Mouse (Mus musculus): ENCODE data around the gene Prx. TPM values are rescaled to one million over a fixed set of nuclear protein-coding genes. Genes with fewer than 3 reads are reported as not detected.

Prx gene
- total RNA-seq, 2 experiments from 2014 or later = 3.3 to 5.1 TPM

- no peak for DNase-seq
Measured at GRCm38 (mm10) chr7:27560291-27560887, 61.3 kb downstream of the Prx start.

- DNase-seq = no peak
Measured at GRCm38 (mm10) chr7:27560978-27561377, 61.9 kb downstream of the Prx start.

Other genes with a start within 250 kb of the Prx start
- gene Numbl, start 240.9 kb upstream of the Prx start, total RNA-seq (2021) = 10 to 100 TPM; 11.3 to 13.6 TPM
- 100 to 1,000 TPM; 107 to 111 TPM for gene Ltbp4, start 161.6 kb upstream of the Prx start, total RNA-seq (2021)
- 10 to 100 TPM; 19.6 to 22.9 TPM for gene Shkbp1, start 143.3 kb upstream of the Prx start, total RNA-seq (2021)
- gene Gm20479, start 141.9 kb upstream of the Prx start, total RNA-seq (2021) = 1 to 10 TPM in 1 of 2 experiments, not detected in 1; 2.5 TPM
- gene Sptbn4, start 51.6 kb upstream of the Prx start, total RNA-seq (2021) = under 1 TPM; 0.70 to 0.81 TPM
- gene Blvrb, start 51.3 kb upstream of the Prx start, total RNA-seq (2021) = 10 to 100 TPM; 83.4 TPM
- gene Sertad3, start 25.6 kb upstream of the Prx start, total RNA-seq (2021) = 10 to 100 TPM; 13.5 to 15.6 TPM
- 10 to 100 TPM; 19.0 to 27.9 TPM for gene Sertad1, start 12.4 kb upstream of the Prx start, total RNA-seq (2021)
- gene Hipk4, start 23.9 kb downstream of the Prx start, total RNA-seq (2021) = under 1 TPM; 0.24 to 0.67 TPM
- gene Pld3, start 53.9 kb downstream of the Prx start, total RNA-seq (2021) = 10 to 100 TPM; 84.0 to 86.6 TPM
- 10 to 100 TPM; 14.7 to 25.1 TPM for gene 2310022A10Rik, start 53.9 kb downstream of the Prx start, total RNA-seq (2021)
- gene Akt2, start 92.2 kb downstream of the Prx start, total RNA-seq (2021) = 100 to 1,000 TPM; 237 to 317 TPM
- gene Ttc9b, start 154.6 kb downstream of the Prx start, total RNA-seq (2021) = under 1 TPM; 0.51 to 0.88 TPM
- 10 to 100 TPM; 25.9 to 26.6 TPM for gene Map3k10, start 175.3 kb downstream of the Prx start, total RNA-seq (2021)
- 1 to 10 TPM; 1.3 to 1.8 TPM for gene Zfp607b, start 190.0 kb downstream of the Prx start, total RNA-seq (2021)
- gene Zfp60, start 232.1 kb downstream of the Prx start, total RNA-seq (2021) = 10 to 100 TPM in 1 of 2 experiments, 1 to 10 TPM in 1; 9.9 to 16.0 TPM

Data from adrenal gland, postnatal 10 days (tissue).